31 mouse cellular contexts compared by ENCODE assay signal in genomic region chr17:71332298-71332697, GRCm38 (mm10). TPM values are rescaled to one million over a fixed set of nuclear protein-coding genes. Genes with fewer than 3 reads are reported as not detected.
A peak's percentile ranks its signal among the peaks of the same experiment; 100 is the strongest.
DNase-seq lines count a peak whose midpoint lies in the region; ATAC-seq and TF ChIP-seq lines count a peak whose summit lies in the region.
"Had no signal": no experiment of that assay in that cellular context is flagged by ENCODE, and none has a peak within 500 bp of the region (broad histone marks: within the 10 kb centered on the region; RNA-seq: fewer than 3 reads in every experiment).

No protein-coding gene starts in this region.

- H3K36me3 ChIP-seq in heart, embryonic 14.5 days (ENCODE audit: control insufficient read depth, insufficient read depth, low read length), result no peaks in the 10 kb centered on the region
- H3K36me3 ChIP-seq in kidney, embryonic 14.5 days (ENCODE audit: control insufficient read depth, insufficient read depth, low read length), result no peaks in the 10 kb centered on the region
- H3K36me3 ChIP-seq in lung, embryonic 14.5 days (ENCODE audit: insufficient read depth), result no peaks in the 10 kb centered on the region
- H3K36me3 ChIP-seq: hindbrain, embryonic 10.5 days; hindbrain, embryonic 15.5 days; liver, embryonic 12.5 days; midbrain, embryonic 10.5 days; neural tube, embryonic 12.5 days had no signal

- H3K4me2 ChIP-seq in heart, embryonic 14.5 days (ENCODE audit: low read length), result peak overlapping the region; percentile 58
- H3K4me2 ChIP-seq in kidney, embryonic 14.5 days (replicated peaks; ENCODE audit: low read depth, low read length), result 0 out of 2 replicates have a peak overlapping the region, but pooled peaks have one; percentile 2
- H3K4me2 ChIP-seq in lung, embryonic 14.5 days, result 0 out of 2 replicates have a peak overlapping the region, but pooled peaks have one; percentile 12
- H3K4me2 ChIP-seq: hindbrain, embryonic 15.5 days; liver, embryonic 12.5 days; neural tube, embryonic 12.5 days had no signal

- peak overlapping the region; percentile 57 for H3K9ac ChIP-seq in heart, embryonic 14.5 days (ENCODE audit: low read length)
- H3K9ac ChIP-seq in kidney, embryonic 14.5 days (ENCODE audit: low read depth, low read length), result no peak overlapping the region
- H3K9ac ChIP-seq in lung, embryonic 14.5 days, result no peak overlapping the region
- H3K9ac ChIP-seq: hindbrain, embryonic 15.5 days; liver, embryonic 12.5 days; liver, postnatal 0 days; neural tube, embryonic 12.5 days had no signal

- peaks cover 0 to 5% of the 10 kb centered on the region in 2 experiments; a peak in 1 of 4 replicates for H3K4me1 ChIP-seq in heart, embryonic 14.5 days (ENCODE audit: control insufficient read depth in 2 of 2, insufficient read depth in 2 of 2, low read length in 2 of 2)
- peaks cover 3% of the 10 kb centered on the region; the same call in 1 of the 2 replicates for H3K4me1 ChIP-seq in kidney, embryonic 14.5 days (ENCODE audit: control insufficient read depth, insufficient read depth, low read length)
- H3K4me1 ChIP-seq in lung, embryonic 14.5 days (ENCODE audit: insufficient read depth), result no peaks in the 10 kb centered on the region
- H3K4me1 ChIP-seq: hindbrain, embryonic 10.5 days; hindbrain, embryonic 15.5 days; liver, embryonic 12.5 days; midbrain, embryonic 10.5 days; neural tube, embryonic 12.5 days had no signal

- peak overlapping the region; percentile 7 to 14; a peak in 2 of 4 replicates for H3K4me3 ChIP-seq in heart, embryonic 14.5 days (ENCODE audit: control insufficient read depth in 1 of 2, insufficient read depth in 1 of 2, low read depth in 1 of 2, low read length in 2 of 2)
- no peak overlapping the region for H3K4me3 ChIP-seq in kidney, embryonic 14.5 days (ENCODE audit: low read length)
- no peak overlapping the region for H3K4me3 ChIP-seq in lung, embryonic 14.5 days (ENCODE audit: low read depth, low read length)
- H3K4me3 ChIP-seq: erythroblast, embryonic 14.5 days; gastrocnemius, adult 2 months; hindbrain, embryonic 10.5 days; hindbrain, embryonic 15.5 days; layer of hippocampus, adult 2 months; left cerebral cortex, adult 2 months; liver, embryonic 12.5 days; midbrain, embryonic 10.5 days; myocyte; neural tube, embryonic 12.5 days had no signal

- 21% methylated on average over 15 of the region's 15 CpGs for WGBS in heart, embryonic 14.5 days
- WGBS in kidney, embryonic 14.5 days, result 29% methylated on average over 15 of the region's 15 CpGs
- WGBS in lung, embryonic 14.5 days, result 30% methylated on average over 15 of the region's 15 CpGs

- no peak for ATAC-seq in heart, embryonic 14.5 days (ENCODE audit: insufficient number of reproducible peaks, insufficient read depth, low FRiP score, low read depth)
- peak; percentile 79 for ATAC-seq in kidney, embryonic 14.5 days (ENCODE audit: low FRiP score, low TSS enrichment)
- ATAC-seq in lung, embryonic 14.5 days (ENCODE audit: insufficient read depth), result no peak
- ATAC-seq: forebrain, embryonic 16.5 days; inflammation-experienced regulatory T-cells, adult 6 months; liver, embryonic 12.5 days; liver, postnatal 0 days had no signal

- peak; percentile 66 for DNase-seq in heart, adult 11 months
- DNase-seq in heart, adult 9 months (ENCODE audit: low spot score in 2 of 2), result no peak
- DNase-seq in heart, adult 18-20 months, result no peak
- DNase-seq in kidney, adult 18-20 months, result no peak
- DNase-seq in lung, embryonic 14.5 days, result no peak
- DNase-seq in lung, postnatal 10 days, result no peak
- DNase-seq: adrenal gland, adult 8-10 months; cerebellum, adult 2 months; cerebellum, postnatal 14 days; gastrocnemius, adult 2 months; gastrocnemius, postnatal 36 days; kidney, postnatal 14 days; liver, postnatal 0 days; right cerebral cortex, adult 18-20 months; spleen, adult 18-20 months; thymus, adult 18-20 months; thymus, postnatal 25 days had no signal

- no peaks in the 10 kb centered on the region for H3K27me3 ChIP-seq in heart, embryonic 14.5 days (ENCODE audit: control insufficient read depth, insufficient read depth, low read length)
- H3K27me3 ChIP-seq in kidney, embryonic 14.5 days (ENCODE audit: control insufficient read depth, insufficient read depth, low read length), result no peaks in the 10 kb centered on the region
- no peaks in the 10 kb centered on the region for H3K27me3 ChIP-seq in lung, embryonic 14.5 days (ENCODE audit: insufficient read depth, low read length)
- H3K27me3 ChIP-seq: CH12.LX; hindbrain, embryonic 15.5 days; neural tube, embryonic 12.5 days had no signal

- TF ChIP-seq CTCF in lung, embryonic 14.5 days (IDR thresholded peaks at IDR 0.05; ENCODE audit: low read depth), result no peak

- H3K27ac ChIP-seq in heart, embryonic 14.5 days (replicated peaks in 1 of 2; ENCODE audit: control insufficient read depth in 1 of 2, insufficient read depth in 1 of 2, low read depth in 2 of 2, low read length in 2 of 2), result no peak overlapping the region
- H3K27ac ChIP-seq in kidney, embryonic 14.5 days (ENCODE audit: low read depth, low read length), result no peak overlapping the region
- no peak overlapping the region for H3K27ac ChIP-seq in lung, embryonic 14.5 days (ENCODE audit: low read depth)
- H3K27ac ChIP-seq: gastrocnemius, adult 2 months; hindbrain, embryonic 10.5 days; hindbrain, embryonic 15.5 days; layer of hippocampus, adult 2 months; left cerebral cortex, adult 2 months; liver, embryonic 12.5 days; midbrain, embryonic 10.5 days; neural tube, embryonic 12.5 days had no signal

- no peaks in the 10 kb centered on the region for H3K9me3 ChIP-seq in heart, embryonic 14.5 days (ENCODE audit: control insufficient read depth, low read length)
- no peaks in the 10 kb centered on the region for H3K9me3 ChIP-seq in kidney, embryonic 14.5 days (ENCODE audit: control insufficient read depth, low read length)
- H3K9me3 ChIP-seq in lung, embryonic 14.5 days (ENCODE audit: low read depth, low read length), result no peaks in the 10 kb centered on the region
- H3K9me3 ChIP-seq: hindbrain, embryonic 10.5 days; hindbrain, embryonic 15.5 days; liver, embryonic 12.5 days; midbrain, embryonic 10.5 days; neural tube, embryonic 12.5 days had no signal

RNA-seq across cellular contexts. Expression of gene Emilin2, which starts 20.5 kb away (rescaled TPM):
- polyA plus RNA-seq in heart, embryonic 14.5 days (2014; fragmentation: Nextera tagmentation; extraction: Ambion mirVana), result 42.6 and 45.4 TPM in 2 replicates
- total RNA-seq in heart, adult 18-20 months (2021), result 10 to 100 TPM; 37.9 to 40.1 TPM
- 2.0 and 2.7 TPM in 2 replicates for polyA plus RNA-seq in kidney, embryonic 14.5 days (2014; fragmentation: Nextera tagmentation; extraction: Ambion mirVana)
- 3.6 and 3.8 TPM in 2 replicates for polyA plus RNA-seq in lung, embryonic 14.5 days (2014; fragmentation: Nextera tagmentation; extraction: Ambion mirVana)

Comparison
In these comparisons a context has a peak if more than half of its experiments do, and no peak if none do; other contexts are left out.
1. H3K4me2 ChIP-seq: peak in every context shown above with its lines; median percentile 58 in heart, embryonic 14.5 days; 12 in lung, embryonic 14.5 days; 2 in kidney, embryonic 14.5 days.
2. H3K4me3 ChIP-seq: peak in heart, embryonic 14.5 days (2 of 2); none in kidney, embryonic 14.5 days (single experiment) and lung, embryonic 14.5 days (single experiment).